Mouse (Mus musculus) heart, postnatal 0 days (tissue): Measurements from ENCODE around the gene Plekha5. TPM values are rescaled to one million over a fixed set of nuclear protein-coding genes. Genes with fewer than 3 reads are reported as not detected.

ENCODE experiments used
- ATAC-seq: fragments of 200-750 bp; cut with Nextera tagmentation; 2 replicates; pipeline ENCODE4 v1.8.0; 2017; ENCODE audit warnings: low read depth, moderate number of reproducible peaks, moderate library complexity; ENCODE audit not compliant: insufficient read depth
- DNase-seq: peaks from one replicate; pipeline ENCODE4 v3.0.0-alpha.2; 2016; ENCODE audit warnings: low spot score
- H3K27ac ChIP-seq: fragments of 300-500 bp; sonication (generic); 2 replicates; pipeline ENCODE4 v1.5.1; 2014; ENCODE audit warnings: low read depth, mild to moderate bottlenecking
- H3K27me3 ChIP-seq: fragments of 300-500 bp; sonication (generic); 2 replicates; pipeline ENCODE4 v1.6.1; 2014; ENCODE audit warnings: low read length, mixed read lengths; ENCODE audit not compliant: control insufficient read depth, insufficient read depth
- H3K36me3 ChIP-seq: fragments of 300-500 bp; sonication (generic); replicated peaks from 2 replicates; pipeline ENCODE4 v1.6.1; 2014; ENCODE audit warnings: low read length, mixed read lengths; ENCODE audit not compliant: control insufficient read depth, insufficient read depth
- H3K4me1 ChIP-seq: fragments of 300-500 bp; sonication (generic); 2 replicates; pipeline ENCODE4 v1.6.1; 2014; ENCODE audit warnings: antibody characterized with exemption; ENCODE audit not compliant: control insufficient read depth, insufficient read depth
- H3K4me2 ChIP-seq: fragments of 300-500 bp; sonication (generic); 2 replicates; pipeline ENCODE4 v1.6.1; 2014; ENCODE audit warnings: low read depth, mild to moderate bottlenecking, low read length, moderate library complexity
- H3K4me3 ChIP-seq: fragments of 300-500 bp; sonication (generic); 2 replicates; pipeline ENCODE4 v1.5.1; 2014; ENCODE audit warnings: low read depth, low read length
- H3K9ac ChIP-seq: fragments of 300-500 bp; sonication (generic); replicated peaks from 2 replicates; pipeline ENCODE4 v1.6.1; 2014; ENCODE audit warnings: low read depth, low read length, mixed read lengths
- H3K9me3 ChIP-seq: fragments of 300-500 bp; sonication (generic); replicated peaks from 2 replicates; pipeline ENCODE4 v1.6.1; 2016; ENCODE audit warnings: low read length; ENCODE audit not compliant: control insufficient read depth
- CTCF ChIP-seq: IDR thresholded peaks from 2 replicates; pipeline ENCODE4 v1.5.1; 2016; ENCODE audit warnings: antibody characterized with exemption, control low read depth, low read depth
- EP300 ChIP-seq: IDR thresholded peaks from 2 replicates; pipeline ENCODE4 v1.6.1; 2016; ENCODE audit warnings: antibody characterized with exemption, low read depth
- WGBS: fragments of 180-500 bp; shearing (Covaris S2); extraction: QIAGEN DNeasy Blood & Tissue Kit; methylation state at CpG from one replicate; pipeline ENCODE4 v1.1.7; 2014; 5-methylcytosine and 5-hydroxymethylcytosine counted together
- polyA plus RNA-seq: library from polyadenylated mRNA; unstranded; fragments of >200 nt; fragmentation: Nextera tagmentation; extraction: Ambion mirVana; gene quantifications from 2 replicates; pipeline ENCODE4 v1.2.1, GENCODE M21; 2015
- total RNA-seq: library from RNA; depleted of rRNA; stranded (reverse); fragments of >200 nt; gene quantifications from 2 replicates; pipeline ENCODE4 v1.2.3, GENCODE M21; 2014; ENCODE audit warnings: low replicate concordance

Gene Plekha5
- total and polyA plus RNA-seq, 2 experiments from 2014 or later, result 15.4 to 34.0 TPM

- 65% methylated on average over 13 of the region's 13 CpGs for WGBS
- Histone ChIP-seq H3K27me3 (no peaks in the 10 kb centered on the region), H3K9ac (no peak overlapping the region), H3K4me2 (no peak overlapping the region), H3K9me3 (no peaks in the 10 kb centered on the region), H3K4me3 (no peak overlapping the region), H3K36me3 (no peaks in the 10 kb centered on the region), H3K27ac (no peak overlapping the region), H3K4me1 (peaks cover 13% of the 10 kb centered on the region; the same call in 1 of the 2 replicates)
- ATAC-seq, result no peak
- TF ChIP-seq EP300 (no peak), CTCF (no peak)
- DNase-seq, result no peak
These were observed 196.9 kb downstream of the Plekha5 start for GRCm38 (mm10) chr6:140620531-140621349.

- WGBS, result 72% methylated on average over 1 of the region's 1 CpGs
- H3K4me2 ChIP-seq, result no peak overlapping the region
These were observed 197.8 kb downstream of the Plekha5 start for GRCm38 (mm10) chr6:140621622-140622021.

DNA sequence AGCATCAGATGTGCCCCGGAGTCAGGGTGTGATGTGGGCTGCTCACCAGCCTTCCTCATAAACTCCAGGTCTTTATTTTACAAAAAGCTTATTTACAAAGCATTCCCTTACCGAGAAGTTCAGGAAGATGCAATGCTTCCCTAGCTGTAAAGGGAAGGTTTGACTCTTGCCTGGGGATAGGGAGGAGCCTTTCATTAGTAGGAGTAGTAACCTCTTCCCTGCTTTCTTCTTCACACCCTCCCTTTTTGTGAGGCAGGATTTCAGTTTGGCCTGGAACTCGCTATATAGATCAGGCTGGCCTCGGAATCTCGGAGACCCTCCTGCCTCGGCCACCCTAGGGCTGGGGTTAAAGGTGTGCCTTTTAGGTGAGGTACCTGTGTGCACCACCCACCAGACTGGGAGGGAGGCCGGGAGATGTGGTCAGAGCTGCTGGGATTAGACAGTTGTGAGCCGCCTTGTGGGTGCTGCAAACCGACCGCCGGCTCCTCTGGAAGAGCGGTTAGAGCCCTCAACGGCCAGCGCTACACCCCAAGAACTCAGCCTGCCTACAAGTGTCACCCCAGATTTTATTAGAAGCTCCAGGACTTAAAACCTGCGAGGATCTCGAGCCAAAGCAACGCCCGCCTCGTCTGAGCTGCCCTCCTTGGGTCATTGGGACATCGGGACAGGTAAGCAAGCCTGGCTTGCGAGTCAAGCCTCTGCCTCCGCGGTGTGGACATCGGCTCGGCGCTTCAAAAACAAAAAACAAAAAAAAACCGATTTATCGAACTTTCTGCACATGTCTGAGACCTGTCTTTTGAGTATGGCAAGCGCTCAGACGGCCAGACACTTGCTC is 198.8 kb downstream of the Plekha5 start, which contains the start of gene Aebp2:
Gene Aebp2 (plus strand): TSS at position 273 of the 835 bp plus-strand sequence.
- no peaks in the 10 kb centered on the region for H3K36me3 ChIP-seq
- H3K27ac ChIP-seq, result peak within 1 kb of the TSS; percentile 90
- peak within 1 kb of the TSS; percentile 89 for H3K4me3 ChIP-seq
- peak within 1 kb of the TSS; percentile 91 for H3K9ac ChIP-seq
- H3K4me2 ChIP-seq, result peak within 1 kb of the TSS; percentile 76
- ATAC-seq (no peak), DNase-seq (no peak)
- peaks cover 26% of the 10 kb centered on the region for H3K4me1 ChIP-seq
- H3K27me3 ChIP-seq, result no peaks in the 10 kb centered on the region
- TF ChIP-seq CTCF (no peak), EP300 (no peak)
- WGBS, result 46% methylated on average over 30 of the region's 30 CpGs
- no peaks in the 10 kb centered on the region for H3K9me3 ChIP-seq

More at GRCm38 (mm10) chr6:140621622-140622021, 197.8 kb downstream of the Plekha5 start:
- no peak for ATAC-seq
- Histone ChIP-seq H3K9ac (no peak overlapping the region), H3K9me3 (no peaks in the 10 kb centered on the region), H3K4me3 (no peak overlapping the region), H3K36me3 (no peaks in the 10 kb centered on the region), H3K27ac (no peak overlapping the region), H3K27me3 (no peaks in the 10 kb centered on the region), H3K4me1 (peaks cover 22% of the 10 kb centered on the region)
- TF ChIP-seq CTCF (no peak), EP300 (no peak)
- DNase-seq, result no peak

GRCm38 (mm10) chr6:140623226-140624095 is 199.6 kb downstream of the Plekha5 start:
- Histone ChIP-seq H3K9ac (peak overlapping the region; percentile 91), H3K4me3 (peak overlapping the region; percentile 89), H3K36me3 (no peaks in the 10 kb centered on the region), H3K4me1 (peaks cover 30% of the 10 kb centered on the region), H3K27ac (peak overlapping the region; percentile 90), H3K27me3 (no peaks in the 10 kb centered on the region), H3K4me2 (peak overlapping the region; percentile 76), H3K9me3 (no peaks in the 10 kb centered on the region)
- WGBS, result under 1% methylated on average over 63 of the region's 117 CpGs
- DNase-seq, result peak; percentile 90
- ATAC-seq, result peak; percentile 93
- no peak for TF ChIP-seq CTCF
- no peak for TF ChIP-seq EP300
